Mouse (Mus musculus): ENCODE results near the gene Olfr585.

DNA sequence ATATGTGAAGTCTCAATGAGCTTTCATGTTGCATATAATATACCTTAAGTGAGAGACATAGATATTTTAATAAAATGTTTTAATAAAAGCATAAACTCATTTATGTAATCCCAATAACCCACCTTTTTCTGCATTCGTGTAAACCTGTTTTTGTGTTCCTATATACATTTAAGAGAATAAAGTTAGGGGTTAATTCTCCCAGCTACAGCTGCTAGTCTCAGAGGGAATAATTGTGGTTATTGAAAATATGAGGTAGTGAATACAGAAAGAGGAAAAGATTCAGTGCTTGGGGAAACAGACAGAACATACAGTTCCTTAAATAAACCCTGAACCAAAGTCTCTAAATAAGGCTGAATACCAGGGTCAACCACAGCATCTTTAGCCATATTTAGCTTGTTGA lies 15.9 kb upstream of the Olfr585 start, which contains the start of gene Olfr584:
- no peak for TF ChIP-seq CTCF (IDR thresholded peaks at IDR 0.05; ENCODE audit: insufficient read depth, low read length)
- TF ChIP-seq POLR2A (IDR thresholded peaks at IDR 0.05; ENCODE audit: borderline replicate concordance, extremely low read depth, low read depth, low read length): no peak
